Mouse (Mus musculus) cerebellum, adult 2 months (tissue): ENCODE measurements around the gene Dhdds. TPM values are rescaled to one million over a fixed set of nuclear protein-coding genes. Genes with fewer than 3 reads are reported as not detected.
A peak's percentile ranks its signal among the peaks of the same experiment; 100 is the strongest.

Experiments
- DNase-seq, 2 experiments: peaks; one replicate each; pipeline ENCODE4 v3.0.0; 2021
- H3K27ac ChIP-seq: fragments of 200-500 bp; 2 replicates; pipeline ENCODE4 v1.5.1; 2012; ENCODE audit warnings: low read length, control low read depth, inconsistent platforms; ENCODE audit not compliant: insufficient read depth
- H3K27me3 ChIP-seq: fragments of 200-500 bp; 2 replicates; pipeline ENCODE4 v1.6.1; 2012; ENCODE audit warnings: inconsistent platforms, mild to moderate bottlenecking, low read length, moderate library complexity; ENCODE audit not compliant: control insufficient read depth, insufficient read depth
- H3K4me1 ChIP-seq: fragments of 200-500 bp; 2 replicates; pipeline ENCODE4 v1.6.1; 2011; ENCODE audit warnings: low read length; ENCODE audit not compliant: control insufficient read depth, insufficient read depth
- H3K4me3 ChIP-seq: fragments of 200-500 bp; replicated peaks from 2 replicates; pipeline ENCODE3; 2011; ENCODE audit warnings: mild to moderate bottlenecking, low read depth, low read length, control low read depth; ENCODE audit not compliant: insufficient read depth
- CTCF ChIP-seq: fragments of 200-500 bp; IDR thresholded peaks from 2 replicates; pipeline ENCODE4 v1.5.1; 2011; ENCODE audit warnings: low read depth, mild to moderate bottlenecking, control low read depth, low read length, moderate library complexity, borderline replicate concordance; ENCODE audit not compliant: insufficient read depth
- POLR2A ChIP-seq: fragments of 200-500 bp; IDR thresholded peaks from 2 replicates; pipeline ENCODE4 v1.6.1; 2011; ENCODE audit warnings: low read length, control low read depth, borderline replicate concordance; ENCODE audit not compliant: insufficient read depth
- WGBS: fragments of 180-500 bp; shearing (Covaris S2); methylation state at CpG from one replicate; pipeline ENCODE4 v1.1.7; 2018; 5-methylcytosine and 5-hydroxymethylcytosine counted together
- polyA plus RNA-seq: library from polyadenylated mRNA; depleted of rRNA; stranded (reverse); fragments of >200 nt; gene quantifications from 2 replicates; pipeline ENCODE4 v1.2.3, GENCODE M21; 2012; rRNA removed

The Dhdds gene
- polyA plus RNA-seq, 1 experiment = 76.6 TPM

- H3K4me3 ChIP-seq = no peak overlapping the region
- H3K27ac ChIP-seq = no peak overlapping the region
- no peak for TF ChIP-seq POLR2A
- TF ChIP-seq CTCF = no peak
- WGBS = 77% methylated on average over 3 of the region's 3 CpGs
- no peaks in the 10 kb centered on the region for H3K4me1 ChIP-seq
- no peak for DNase-seq
- no peaks in the 10 kb centered on the region for H3K27me3 ChIP-seq
These were observed 68.9 kb downstream of the Dhdds start for GRCm38 (mm10) chr4:133931785-133932184.

GRCm38 (mm10) chr4:133931349-133931748 lies 69.4 kb downstream of the Dhdds start:
- Histone ChIP-seq H3K4me1 (no peaks in the 10 kb centered on the region), H3K4me3 (no peak overlapping the region), H3K27me3 (no peaks in the 10 kb centered on the region), H3K27ac (no peak overlapping the region)
- TF ChIP-seq POLR2A (no peak), CTCF (peak; percentile 51; the same call in 1 of the 2 replicates)
- peak in 1 of 2 experiments; percentile 18 for DNase-seq
- 13% methylated on average over 10 of the region's 10 CpGs for WGBS

- no peak overlapping the region for H3K4me3 ChIP-seq
- 30% methylated on average over 7 of the region's 7 CpGs for WGBS
- DNase-seq = no peak
- TF ChIP-seq POLR2A = no peak
- TF ChIP-seq CTCF = no peak
- no peak overlapping the region for H3K27ac ChIP-seq
- no peaks in the 10 kb centered on the region for H3K4me1 ChIP-seq
- H3K27me3 ChIP-seq = no peaks in the 10 kb centered on the region
These were observed 71.4 kb downstream of the Dhdds start for GRCm38 (mm10) chr4:133929278-133929670.

- WGBS = 62% methylated on average over 15 of the region's 15 CpGs
- H3K27me3 ChIP-seq = no peaks in the 10 kb centered on the region
- TF ChIP-seq CTCF = no peak
- no peak for TF ChIP-seq POLR2A
- H3K4me3 ChIP-seq = no peak overlapping the region
- no peak overlapping the region for H3K27ac ChIP-seq
- DNase-seq = no peak
- H3K4me1 ChIP-seq = no peaks in the 10 kb centered on the region
These were observed 72.0 kb downstream of the Dhdds start for GRCm38 (mm10) chr4:133928576-133929277.

GRCm38 (mm10) chr4:133925204-133925603 lies 75.5 kb downstream of the Dhdds start:
- no peak for TF ChIP-seq CTCF
- no peak for TF ChIP-seq POLR2A
- 92% methylated on average over 4 of the region's 4 CpGs for WGBS
- Histone ChIP-seq H3K4me3 (no peak overlapping the region), H3K4me1 (no peaks in the 10 kb centered on the region), H3K27me3 (no peaks in the 10 kb centered on the region), H3K27ac (no peak overlapping the region)
- no peak for DNase-seq

GRCm38 (mm10) chr4:133923743-133924142 lies 77.0 kb downstream of the Dhdds start:
- Histone ChIP-seq H3K27me3 (no peaks in the 10 kb centered on the region), H3K4me3 (no peak overlapping the region), H3K27ac (no peak overlapping the region), H3K4me1 (no peaks in the 10 kb centered on the region)
- no peak for TF ChIP-seq CTCF
- no peak for TF ChIP-seq POLR2A
- WGBS = 84% methylated on average over 5 of the region's 5 CpGs
- no peak for DNase-seq

Other genes with a start within 250 kb of the Dhdds start
- 49.4 and 52.2 TPM in 2 replicates for gene Arid1a, start 244.1 kb downstream of the Dhdds start, polyA plus RNA-seq
- gene Rps6ka1, start 113.1 kb downstream of the Dhdds start, polyA plus RNA-seq = 93.6 and 114 TPM in 2 replicates
- gene Hmgn2, start 32.3 kb downstream of the Dhdds start, polyA plus RNA-seq = 140 and 148 TPM in 2 replicates
- 0.16 and 0.23 TPM in 2 replicates for gene Lin28a, start 17.9 kb upstream of the Dhdds start, polyA plus RNA-seq
- gene Zfp683, start 52.9 kb upstream of the Dhdds start, polyA plus RNA-seq = not detected in 2 replicates
- gene Crybg2, start 59.9 kb upstream of the Dhdds start, polyA plus RNA-seq = 0.65 and 0.89 TPM in 2 replicates
- gene Cd52, start 94.2 kb upstream of the Dhdds start, polyA plus RNA-seq = 2.6 and 2.8 TPM in 2 replicates
- gene Ubxn11, start 101.7 kb upstream of the Dhdds start, polyA plus RNA-seq = 14.8 and 15.0 TPM in 2 replicates
- 238 and 258 TPM in 2 replicates for gene Sh3bgrl3, start 127.9 kb upstream of the Dhdds start, polyA plus RNA-seq
- gene Cep85, start 186.2 kb upstream of the Dhdds start, polyA plus RNA-seq = 24.8 and 25.2 TPM in 2 replicates
- not detected in 2 replicates for gene Gm7534, start 202.1 kb upstream of the Dhdds start, polyA plus RNA-seq
- 0.08 TPM in 1 of 2 replicates, not detected in the other for gene Catsper4, start 226.5 kb upstream of the Dhdds start, polyA plus RNA-seq
- gene Cnksr1, start 237.5 kb upstream of the Dhdds start, polyA plus RNA-seq = 0.55 and 0.56 TPM in 2 replicates
- 0.52 and 0.84 TPM in 2 replicates for gene E130218I03Rik, start 242.7 kb upstream of the Dhdds start, polyA plus RNA-seq
- 10.7 and 11.7 TPM in 2 replicates for gene Zfp593, start 244.7 kb upstream of the Dhdds start, polyA plus RNA-seq
- 1.8 and 1.9 TPM in 2 replicates for gene Gm30191, start 246.0 kb upstream of the Dhdds start, polyA plus RNA-seq